Mouse (Mus musculus): ENCODE data around the gene Gm17027.
"Not testable (repeated sequence)": the region's sequence is repeated elsewhere in the genome, so short reads cannot be mapped to it uniquely, and the experiment has no call there.

DNA sequence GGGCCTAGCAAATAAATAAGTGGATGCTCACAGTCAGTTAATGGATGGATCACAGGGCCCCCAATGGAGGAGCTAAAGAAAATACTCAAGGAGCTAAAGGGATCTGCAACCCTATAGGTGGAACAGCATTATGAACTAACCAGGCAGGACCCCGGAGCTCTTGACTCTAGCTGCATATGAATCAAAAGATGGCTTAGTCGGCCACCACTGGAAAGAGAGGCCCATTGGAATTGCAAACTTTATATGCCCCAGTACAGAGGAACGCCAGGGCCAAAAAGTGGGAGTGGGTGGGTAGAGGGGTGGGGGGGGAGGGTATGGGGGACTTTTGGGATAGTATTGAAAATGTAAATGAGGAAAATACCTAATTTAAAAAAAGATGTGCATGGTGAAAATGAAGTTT is 21.5 kb upstream of the Gm17027 start:
- not testable (repeated sequence) for TF ChIP-seq CTCF (IDR thresholded peaks at IDR 0.05; ENCODE audit: low read depth); EP300 (optimal IDR thresholded peaks at IDR 0.05)

Data from stomach, postnatal 0 days (tissue).